ENCODE assay signal across 23 mouse cellular contexts in the genomic region with DNA sequence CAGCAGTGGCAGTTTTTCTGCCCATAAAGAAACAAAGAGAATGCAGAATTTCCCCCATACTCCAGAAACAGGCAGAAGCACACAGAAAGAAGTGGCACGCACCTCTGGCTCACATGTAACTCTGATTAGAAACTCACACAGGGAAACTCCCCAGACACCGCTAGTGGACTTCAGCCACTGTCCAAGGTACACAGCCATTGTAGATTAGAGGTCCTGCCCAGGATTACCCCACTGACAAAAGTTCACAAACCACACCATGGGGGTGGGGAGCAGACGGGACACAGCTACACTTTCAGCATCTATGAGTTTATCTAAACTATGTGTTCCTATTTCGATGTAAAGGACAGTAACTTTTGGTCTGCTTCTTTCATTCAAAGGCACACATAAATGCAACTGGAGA. TPM values are rescaled to one million over a fixed set of nuclear protein-coding genes. Genes with fewer than 3 reads are reported as not detected.
DNase-seq lines count a peak whose midpoint lies in the region; ATAC-seq and TF ChIP-seq lines count a peak whose summit lies in the region.
"Had no signal": no experiment of that assay in that cellular context is flagged by ENCODE, and none has a peak within 500 bp of the region (broad histone marks: within the 10 kb centered on the region; RNA-seq: fewer than 3 reads in every experiment).

No protein-coding gene starts in this region.

- ATAC-seq in intestine, embryonic 15.5 days: peak; percentile 85
- ATAC-seq in intestine, postnatal 0 days: peak; percentile 93
- peak; percentile 82 for ATAC-seq in liver, embryonic 16.5 days (ENCODE audit: low read depth)
- ATAC-seq: CD4-positive, CD25-positive, alpha-beta regulatory T cell, adult 4 months had no signal

- H3K27me3 ChIP-seq in intestine, embryonic 15.5 days (replicated peaks): no peaks in the 10 kb centered on the region
- H3K27me3 ChIP-seq in intestine, postnatal 0 days (replicated peaks; ENCODE audit: control insufficient read depth, insufficient read depth, low read length): no peaks in the 10 kb centered on the region
- H3K27me3 ChIP-seq in liver, embryonic 16.5 days (ENCODE audit: control insufficient read depth, insufficient read depth, low read depth, low read length): no peaks in the 10 kb centered on the region
- H3K27me3 ChIP-seq: embryonic facial prominence, embryonic 15.5 days; hindbrain, embryonic 12.5 days; limb, embryonic 15.5 days; stomach, embryonic 15.5 days had no signal

- no peaks in the 10 kb centered on the region for H3K36me3 ChIP-seq in intestine, embryonic 15.5 days
- no peaks in the 10 kb centered on the region; the same call in 1 of the 2 replicates for H3K36me3 ChIP-seq in intestine, postnatal 0 days (ENCODE audit: control insufficient read depth, insufficient read depth)
- H3K36me3 ChIP-seq in liver, embryonic 16.5 days (ENCODE audit: control insufficient read depth, insufficient read depth): no peaks in the 10 kb centered on the region
- H3K36me3 ChIP-seq: limb, embryonic 15.5 days; stomach, embryonic 15.5 days had no signal

- peak; percentile 66 for DNase-seq in large intestine, adult 2 months (ENCODE audit: low read depth, low spot score)
- no peak for DNase-seq in embryo, embryonic 9.5 days (ENCODE audit: extremely low spot score)
- no peak for DNase-seq in right cerebral cortex, postnatal 36 days (ENCODE audit: low spot score in 2 of 2)
- DNase-seq in left cerebral cortex, adult 2 months (ENCODE audit: extremely low spot score in 1 of 2, low spot score in 2 of 2): no peak
- DNase-seq: cerebellum, adult 8-10 months; heart, adult 18-20 months; thymus, postnatal 14 days had no signal

- no peak overlapping the region for H3K4me2 ChIP-seq in intestine, embryonic 15.5 days (replicated peaks)
- peak overlapping the region; percentile 21; the same call in 1 of the 2 replicates for H3K4me2 ChIP-seq in intestine, postnatal 0 days (replicated peaks; ENCODE audit: low read depth)
- H3K4me2 ChIP-seq in liver, embryonic 16.5 days (ENCODE audit: low read depth, low read length): peak overlapping the region; percentile 37
- H3K4me2 ChIP-seq: embryonic facial prominence, embryonic 15.5 days; hindbrain, embryonic 12.5 days; limb, embryonic 15.5 days; stomach, embryonic 15.5 days had no signal

- H3K27ac ChIP-seq in intestine, embryonic 15.5 days: no peak overlapping the region
- peak overlapping the region; percentile 5; the same call in 1 of the 2 replicates for H3K27ac ChIP-seq in intestine, postnatal 0 days (ENCODE audit: low read depth, low read length)
- H3K27ac ChIP-seq in liver, embryonic 16.5 days (ENCODE audit: low read length): 0 out of 2 replicates have a peak overlapping the region, but pooled peaks have one; percentile 48
- no peak overlapping the region for H3K27ac ChIP-seq in left cerebral cortex, adult 2 months
- H3K27ac ChIP-seq: embryonic facial prominence, embryonic 15.5 days; forebrain, embryonic 10.5 days; hindbrain, embryonic 12.5 days; kidney, postnatal 0 days; limb, embryonic 15.5 days; stomach, embryonic 15.5 days had no signal

- intact Hi-C loops in left cerebral cortex, adult 2 months (cut with DNase I): no loop called here

- WGBS in intestine, embryonic 15.5 days: 70% methylated on average over 4 of the region's 4 CpGs
- 38% methylated on average over 4 of the region's 4 CpGs for WGBS in intestine, postnatal 0 days
- WGBS in large intestine, adult 2 months: 42% methylated on average over 4 of the region's 4 CpGs
- WGBS in liver, embryonic 16.5 days (ENCODE audit: insufficient replicate concordance): 69% methylated on average over 4 of the region's 4 CpGs

- no peak overlapping the region for H3K9ac ChIP-seq in intestine, embryonic 15.5 days
- H3K9ac ChIP-seq in intestine, postnatal 0 days (ENCODE audit: low read depth, low read length): no peak overlapping the region
- no peak overlapping the region for H3K9ac ChIP-seq in liver, embryonic 16.5 days (ENCODE audit: low read depth, low read length)
- H3K9ac ChIP-seq: embryonic facial prominence, embryonic 15.5 days; hindbrain, embryonic 12.5 days; limb, embryonic 15.5 days; stomach, embryonic 15.5 days had no signal

- H3K4me3 ChIP-seq in intestine, embryonic 15.5 days (replicated peaks): no peak overlapping the region
- H3K4me3 ChIP-seq in intestine, postnatal 0 days (ENCODE audit: low read depth, low read length): no peak overlapping the region
- no peak overlapping the region for H3K4me3 ChIP-seq in liver, embryonic 16.5 days (ENCODE audit: low read depth, low read length)
- no peak overlapping the region for H3K4me3 ChIP-seq in left cerebral cortex, adult 2 months
- H3K4me3 ChIP-seq: embryonic facial prominence, embryonic 15.5 days; forebrain, embryonic 10.5 days; hindbrain, embryonic 12.5 days; limb, embryonic 15.5 days; stomach, embryonic 15.5 days had no signal

- H3K4me1 ChIP-seq in intestine, embryonic 15.5 days (replicated peaks): peaks cover 7% of the 10 kb centered on the region; the same call in 1 of the 2 replicates
- peaks cover 7% of the 10 kb centered on the region for H3K4me1 ChIP-seq in intestine, postnatal 0 days (replicated peaks; ENCODE audit: control insufficient read depth, insufficient read depth, low read length)
- H3K4me1 ChIP-seq in liver, embryonic 16.5 days (ENCODE audit: control insufficient read depth, low read depth, low read length): peaks cover 36% of the 10 kb centered on the region

- TF ChIP-seq CTCF in intestine, postnatal 0 days (IDR thresholded peaks at IDR 0.05; ENCODE audit: low read depth): no peak
- TF ChIP-seq CTCF in left cerebral cortex, adult 2 months (IDR thresholded peaks at IDR 0.05): no peak

- H3K9me3 ChIP-seq in intestine, embryonic 15.5 days: no peaks in the 10 kb centered on the region
- no peaks in the 10 kb centered on the region for H3K9me3 ChIP-seq in intestine, postnatal 0 days (ENCODE audit: control insufficient read depth)
- no peaks in the 10 kb centered on the region for H3K9me3 ChIP-seq in liver, embryonic 16.5 days (replicated peaks; ENCODE audit: control insufficient read depth, low read length)
- H3K9me3 ChIP-seq: embryonic facial prominence, embryonic 15.5 days; forebrain, embryonic 10.5 days; G1E; hindbrain, embryonic 12.5 days; limb, embryonic 15.5 days; stomach, embryonic 15.5 days had no signal

RNA-seq across cellular contexts. Expression of a gene that starts 7.3 kb away (rescaled TPM):
- polyA plus RNA-seq in intestine, embryonic 15.5 days (2015; fragmentation: Nextera tagmentation; extraction: Ambion mirVana): 49.1 and 56.1 TPM in 2 replicates
- 26.7 and 27.8 TPM in 2 replicates for polyA plus RNA-seq in intestine, postnatal 0 days (2015; fragmentation: Nextera tagmentation; extraction: Ambion mirVana)
- 12.2 and 18.7 TPM in 2 replicates for polyA plus RNA-seq in large intestine, adult 2 months (2012; rRNA removed)
- 42.2 and 44.3 TPM in 2 replicates for polyA plus RNA-seq in liver, embryonic 16.5 days (2015; fragmentation: Nextera tagmentation; extraction: Ambion mirVana)
- total RNA-seq in left cerebral cortex, adult 2 months (2021): 10 to 100 TPM; 12.2 to 13.5 TPM

RNA-seq across cellular contexts. Expression of a gene that starts 24.6 kb away (rescaled TPM):
- polyA plus RNA-seq in intestine, embryonic 15.5 days (2015; fragmentation: Nextera tagmentation; extraction: Ambion mirVana): 0.10 TPM in 1 of 2 replicates, not detected in the other
- polyA plus RNA-seq in intestine, postnatal 0 days (2015; fragmentation: Nextera tagmentation; extraction: Ambion mirVana): 0.14 and 0.16 TPM in 2 replicates
- polyA plus RNA-seq in large intestine, adult 2 months (2012; rRNA removed): 0.38 TPM in 1 of 2 replicates, not detected in the other
- 0.51 and 0.75 TPM in 2 replicates for polyA plus RNA-seq in liver, embryonic 16.5 days (2015; fragmentation: Nextera tagmentation; extraction: Ambion mirVana)
- not detected for total RNA-seq in left cerebral cortex, adult 2 months (2021)
- total RNA-seq: adrenal gland, postnatal 36 days; heart, adult 18-20 months; layer of hippocampus, postnatal 25 days; left cerebral cortex, postnatal 25 days; midbrain, postnatal 0 days had no signal
- polyA plus RNA-seq: CD4-positive, CD25-positive, alpha-beta regulatory T cell, adult 4 months; forebrain, embryonic 10.5 days; G1E; heart, embryonic 16.5 days; kidney, postnatal 0 days; midbrain, postnatal 0 days had no signal

Comparison
In these comparisons a context has a peak if more than half of its experiments do, and no peak if none do; other contexts are left out.
1. H3K27ac ChIP-seq: peak in intestine, postnatal 0 days (single experiment) and liver, embryonic 16.5 days (single experiment); none in intestine, embryonic 15.5 days (single experiment) and left cerebral cortex, adult 2 months (single experiment).
2. Peak in every context shown above with its lines, with median percentiles within 50 percentile points of each other: ATAC-seq.